In the genomic region with DNA sequence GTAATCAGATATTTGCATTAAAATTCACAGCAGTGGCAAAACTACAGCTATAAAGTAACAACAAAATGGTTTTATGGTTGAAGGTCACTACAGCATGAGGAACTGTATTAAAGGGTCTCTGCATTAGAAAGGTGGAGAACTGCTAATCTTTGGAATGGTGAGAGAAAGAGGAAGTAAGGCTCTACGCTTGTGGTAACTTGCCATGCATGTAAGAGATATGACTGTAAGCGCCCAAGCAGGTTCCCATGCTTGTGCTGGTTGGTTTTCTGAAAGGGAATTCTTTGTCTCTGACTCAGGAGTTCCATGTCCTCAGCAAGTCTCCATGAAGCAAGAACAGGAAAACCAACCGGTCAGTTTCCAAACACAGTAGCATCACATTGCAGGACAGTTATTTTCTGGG, we compare ENCODE assay signal across 17 mouse cellular contexts.
DNase-seq lines count a peak whose midpoint lies in the region; ATAC-seq and TF ChIP-seq lines count a peak whose summit lies in the region.
"Had no signal": no experiment of that assay in that cellular context is flagged by ENCODE, and none has a peak within 500 bp of the region (broad histone marks: within the 10 kb centered on the region; RNA-seq: fewer than 3 reads in every experiment).

No protein-coding gene starts in this region.

- H3K4me3 ChIP-seq in MEL (ENCODE audit: control insufficient read depth in 1 of 2, insufficient read depth in 1 of 2, low read depth in 2 of 2, low read length in 2 of 2) = no peak overlapping the region
- no peak overlapping the region for H3K4me3 ChIP-seq in thymus, adult 2 months (ENCODE audit: control insufficient read depth, insufficient read depth, low read length)
- H3K4me3 ChIP-seq: embryonic facial prominence, embryonic 12.5 days; forebrain, embryonic 15.5 days; heart, adult 2 months; heart, embryonic 12.5 days; hindbrain, embryonic 15.5 days had no signal

- TF ChIP-seq CTCF in MEL (IDR thresholded peaks at IDR 0.05 in 2 of 3, conservative IDR thresholded peaks at IDR 0.05 in 1 of 3; ENCODE audit: control insufficient read depth in 1 of 3, insufficient read depth in 1 of 3, low read depth in 2 of 3, low read length in 3 of 3, poor library complexity in 1 of 3, severe bottlenecking in 1 of 3) = no peak
- no peak for TF ChIP-seq CTCF in thymus, adult 2 months (IDR thresholded peaks at IDR 0.05; ENCODE audit: borderline replicate concordance, control insufficient read depth, extremely low read depth, insufficient read depth, low read length, poor library complexity)

- intact Hi-C loops in gastrocnemius, postnatal 36 days (cut with DNase I) = no loop called here

- TF ChIP-seq POLR2A in MEL (IDR thresholded peaks at IDR 0.05; ENCODE audit: control insufficient read depth in 1 of 2, insufficient read depth in 1 of 2, low read depth in 1 of 2, low read length in 2 of 2, poor library complexity in 1 of 2) = no peak
- no peak for TF ChIP-seq POLR2A in thymus, adult 2 months (IDR thresholded peaks at IDR 0.05; ENCODE audit: control insufficient read depth, extremely low read depth, insufficient read depth, low read length, poor library complexity)

- H3K9me3 ChIP-seq in MEL (replicated peaks; ENCODE audit: insufficient read depth, low read length) = no peaks in the 10 kb centered on the region
- H3K9me3 ChIP-seq: embryonic facial prominence, embryonic 12.5 days; forebrain, embryonic 15.5 days; heart, embryonic 12.5 days; hindbrain, embryonic 15.5 days had no signal

- peak in 1 of 2 experiments; percentile 41; a peak in 1 of 4 replicates for TF ChIP-seq EP300 in MEL (IDR thresholded peaks at IDR 0.05; ENCODE audit: low read depth in 1 of 2, low read length in 2 of 2)

- peak; percentile 87 for ATAC-seq in common myeloid progenitor, adult 5-6 weeks (replicated peaks; ENCODE audit: low read depth, poor library complexity, severe bottlenecking)
- ATAC-seq: activated CD4-positive, CD25-positive, alpha-beta regulatory T cell, adult 4 months; forebrain, embryonic 15.5 days; intestine, embryonic 16.5 days; Patski had no signal

- H3K27me3 ChIP-seq in MEL (ENCODE audit: control insufficient read depth in 1 of 2, insufficient read depth in 2 of 2, low read length in 2 of 2) = peaks cover 2 to 3% of the 10 kb centered on the region in 2 experiments; a peak in 3 of 4 replicates
- no peaks in the 10 kb centered on the region for H3K27me3 ChIP-seq in thymus, adult 2 months (ENCODE audit: control insufficient read depth, insufficient read depth, low read length)
- H3K27me3 ChIP-seq: embryonic facial prominence, embryonic 12.5 days; forebrain, embryonic 15.5 days; heart, embryonic 12.5 days; hindbrain, embryonic 15.5 days; Patski had no signal

- H3K27ac ChIP-seq in MEL (ENCODE audit: control insufficient read depth, low read depth, low read length) = no peak overlapping the region
- no peak overlapping the region for H3K27ac ChIP-seq in thymus, adult 2 months (ENCODE audit: control insufficient read depth, insufficient read depth, low read length)
- H3K27ac ChIP-seq: embryonic facial prominence, embryonic 12.5 days; forebrain, embryonic 15.5 days; heart, adult 2 months; hindbrain, embryonic 15.5 days had no signal

- no peak for TF ChIP-seq RAD21 in MEL (IDR thresholded peaks at IDR 0.05; ENCODE audit: low read depth, low read length)

- H3K79me2 ChIP-seq in MEL (ENCODE audit: control insufficient read depth, insufficient read depth, low read length, poor library complexity) = no peaks in the 10 kb centered on the region

- DNase-seq in 416B (ENCODE audit: low read depth) (peak; percentile 40), MEL (ENCODE audit: low read depth, low spot score) (peak; percentile 61)
- no peak for DNase-seq in thymus, adult 2 months
- DNase-seq in ovary, postnatal 10 days (ENCODE audit: low spot score) = no peak
- no peak for DNase-seq in gastrocnemius, postnatal 36 days
- DNase-seq: adrenal gland, postnatal 36 days; cerebellum, adult 2 months; cerebellum, postnatal 14 days; heart, adult 2 months had no signal

- no peaks in the 10 kb centered on the region; a peak in 1 of 4 replicates for H3K36me3 ChIP-seq in MEL (ENCODE audit: control insufficient read depth in 1 of 2, insufficient read depth in 2 of 2, low read length in 2 of 2)
- H3K36me3 ChIP-seq in thymus, adult 2 months (ENCODE audit: control insufficient read depth, insufficient read depth, low read length) = no peaks in the 10 kb centered on the region
- H3K36me3 ChIP-seq: embryonic facial prominence, embryonic 12.5 days; forebrain, embryonic 15.5 days; heart, embryonic 12.5 days; hindbrain, embryonic 15.5 days had no signal

- H3K4me1 ChIP-seq in MEL (ENCODE audit: control insufficient read depth in 1 of 2, insufficient read depth in 2 of 2, low read length in 2 of 2) = peaks cover 0 to 2% of the 10 kb centered on the region in 2 experiments; a peak in 1 of 4 replicates
- H3K4me1 ChIP-seq in thymus, adult 2 months (replicated peaks; ENCODE audit: control insufficient read depth, insufficient read depth, low read length) = no peaks in the 10 kb centered on the region
- H3K4me1 ChIP-seq: forebrain, embryonic 15.5 days; heart, embryonic 12.5 days; hindbrain, embryonic 15.5 days had no signal

- 30% methylated on average over 3 of the region's 3 CpGs for WGBS in thymus, adult 2 months

- H3K9ac ChIP-seq in MEL (ENCODE audit: control insufficient read depth, low read depth, low read length, poor library complexity, severe bottlenecking) = no peak overlapping the region
- H3K9ac ChIP-seq: embryonic facial prominence, embryonic 12.5 days; forebrain, embryonic 15.5 days; heart, embryonic 12.5 days; hindbrain, embryonic 15.5 days had no signal

TF ChIP-seq in MEL, 35 proteins besides CTCF, POLR2A, EP300 and RAD21:
- TF ChIP-seq ZC3H11A (IDR thresholded peaks at IDR 0.05; ENCODE audit: low read depth, low read length) (no peak), GABPA (IDR thresholded peaks at IDR 0.05; ENCODE audit: low read depth, low read length) (no peak), NELFE (IDR thresholded peaks at IDR 0.05; ENCODE audit: low read depth, low read length) (no peak), UBTF (IDR thresholded peaks at IDR 0.05; ENCODE audit: borderline replicate concordance, insufficient read depth, low read depth, low read length) (no peak)

Comparison
In these comparisons a context has a peak if more than half of its experiments do, and no peak if none do; other contexts are left out.
1. DNase-seq: peak in 416B (single experiment) and MEL (single experiment); none in thymus, adult 2 months (single experiment), ovary, postnatal 10 days (single experiment) and gastrocnemius, postnatal 36 days (0 of 2).